Mouse (Mus musculus): ENCODE measurements around the gene Nfkb1.

The Nfkb1 gene

GRCm38 (mm10) chr3:135667084-135667483, 24.3 kb downstream of the Nfkb1 start:
- no peak for DNase-seq (ENCODE audit: low spot score)

GRCm38 (mm10) chr3:135665777-135666259, 25.5 kb downstream of the Nfkb1 start:
- DNase-seq (ENCODE audit: low spot score): no peak

GRCm38 (mm10) chr3:135662139-135662864, 29.0 kb downstream of the Nfkb1 start:
- no peak for DNase-seq (ENCODE audit: low spot score)

- no peak for DNase-seq (ENCODE audit: low spot score)
Measured at GRCm38 (mm10) chr3:135661707-135662106, 29.6 kb downstream of the Nfkb1 start.

DNA sequence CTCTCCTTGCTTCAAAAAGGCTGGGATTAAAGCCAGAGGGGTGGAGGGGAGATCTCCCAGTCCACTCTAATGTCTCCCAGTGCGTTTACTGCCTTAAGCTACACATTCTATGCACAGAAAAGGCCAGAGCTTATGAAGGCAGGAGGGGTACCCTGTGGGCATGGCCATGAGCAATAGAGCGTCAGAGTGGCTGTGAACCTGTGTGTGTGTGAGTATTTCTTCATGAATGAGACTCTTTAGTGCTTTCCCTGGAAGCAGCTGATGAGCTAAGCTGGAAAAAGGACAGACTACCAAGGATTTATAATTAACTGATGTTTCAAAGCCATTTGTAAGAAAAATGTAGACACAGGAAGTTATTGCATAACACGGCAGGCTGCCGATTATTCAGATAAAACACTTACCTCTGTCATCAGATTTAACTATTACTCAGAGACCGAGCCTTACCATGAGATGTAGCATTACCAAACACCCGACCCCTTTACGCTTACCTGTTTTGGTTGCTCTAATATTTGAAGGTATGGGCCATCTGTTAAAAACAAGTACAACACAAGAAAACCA, 32.7 kb downstream of the Nfkb1 start:
- DNase-seq (ENCODE audit: low spot score): no peak

GRCm38 (mm10) chr3:135656156-135656555, 35.2 kb downstream of the Nfkb1 start:
- DNase-seq (ENCODE audit: low spot score): no peak

DNA sequence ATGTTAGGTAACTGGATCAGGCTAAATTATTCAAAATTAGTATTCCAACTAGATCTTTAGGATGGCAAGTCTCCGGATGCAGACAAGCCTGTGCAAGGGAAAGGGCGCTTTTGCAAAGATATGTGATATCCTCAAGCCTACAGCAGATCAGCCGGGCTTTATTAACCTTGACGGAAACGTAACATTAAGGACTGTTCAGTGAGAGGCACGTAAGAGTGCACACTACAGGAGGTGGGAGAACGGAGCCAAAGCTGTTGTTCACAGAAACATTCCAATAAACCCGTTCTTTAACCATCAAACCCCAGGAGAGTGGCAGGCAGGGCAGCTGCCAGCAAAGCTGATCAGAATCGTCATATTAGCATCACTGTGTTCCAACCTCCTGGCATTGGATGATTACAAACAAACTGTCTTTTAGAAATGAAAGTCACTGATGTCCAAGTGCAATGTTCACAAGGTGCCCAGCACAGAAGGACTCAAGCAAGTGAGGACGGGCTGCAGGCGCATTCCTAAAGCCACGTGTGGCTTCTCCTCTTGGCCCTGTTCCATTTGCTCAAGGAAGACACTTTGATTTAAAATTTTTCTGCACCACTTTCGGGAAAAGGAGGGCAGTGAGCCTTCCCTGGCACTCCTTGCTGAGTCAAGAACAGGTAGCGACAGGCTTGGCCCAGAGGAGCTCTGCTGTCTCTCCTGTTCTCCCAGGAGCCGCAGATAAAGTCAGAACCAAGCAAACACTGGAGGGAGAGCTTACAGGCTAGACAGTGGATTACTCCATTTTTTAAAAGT, 40.4 kb downstream of the Nfkb1 start:
- no peak for DNase-seq (ENCODE audit: low spot score)

GRCm38 (mm10) chr3:135649809-135650208, 41.5 kb downstream of the Nfkb1 start:
- DNase-seq (ENCODE audit: low spot score): no peak

DNA sequence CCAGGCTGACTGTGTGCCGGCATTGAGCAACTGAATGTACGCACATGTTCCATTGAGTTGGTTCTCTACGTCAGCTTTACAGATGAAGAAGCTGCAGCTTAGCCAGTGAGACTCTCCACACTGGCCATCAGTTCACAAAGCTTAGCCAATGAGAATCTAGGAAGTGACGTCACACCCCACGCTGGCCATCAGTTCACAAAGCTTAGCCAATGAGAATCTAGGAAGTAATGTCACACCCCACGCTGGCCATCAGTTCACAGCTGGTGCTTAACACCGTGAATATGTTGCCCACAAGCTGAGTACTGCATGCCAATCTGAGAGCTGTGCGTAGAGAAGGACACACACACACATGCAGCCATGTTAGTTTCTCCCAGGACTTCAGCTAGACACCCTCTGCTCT, 42.8 kb downstream of the Nfkb1 start:
- no peak for DNase-seq (ENCODE audit: low spot score)

DNA sequence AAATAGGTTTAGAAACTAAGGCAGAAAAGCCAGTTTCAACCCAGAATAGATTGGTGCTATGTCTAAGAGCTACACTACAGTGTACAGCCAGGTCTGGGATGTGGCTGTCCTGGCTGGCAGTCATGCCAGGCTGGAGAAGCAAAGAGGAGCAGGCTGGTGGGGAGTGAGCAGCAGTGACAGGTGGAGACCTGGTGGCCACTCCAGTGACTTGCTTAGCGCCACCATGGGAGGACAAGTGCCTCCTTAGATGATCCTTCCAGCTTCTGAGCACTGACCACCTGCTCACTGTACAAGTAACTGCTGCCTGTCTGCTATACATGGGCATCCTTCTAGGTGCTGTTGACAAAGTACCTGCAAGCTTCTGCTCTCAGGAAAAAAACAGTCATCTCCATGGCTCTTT, 44.7 kb downstream of the Nfkb1 start:
- DNase-seq (ENCODE audit: low spot score): no peak

GRCm38 (mm10) chr3:135644971-135645370, 46.4 kb downstream of the Nfkb1 start:
- no peak for DNase-seq (ENCODE audit: low spot score)

- no peak for DNase-seq (ENCODE audit: low spot score)
Measured at GRCm38 (mm10) chr3:135641623-135641915, 49.8 kb downstream of the Nfkb1 start.

DNA sequence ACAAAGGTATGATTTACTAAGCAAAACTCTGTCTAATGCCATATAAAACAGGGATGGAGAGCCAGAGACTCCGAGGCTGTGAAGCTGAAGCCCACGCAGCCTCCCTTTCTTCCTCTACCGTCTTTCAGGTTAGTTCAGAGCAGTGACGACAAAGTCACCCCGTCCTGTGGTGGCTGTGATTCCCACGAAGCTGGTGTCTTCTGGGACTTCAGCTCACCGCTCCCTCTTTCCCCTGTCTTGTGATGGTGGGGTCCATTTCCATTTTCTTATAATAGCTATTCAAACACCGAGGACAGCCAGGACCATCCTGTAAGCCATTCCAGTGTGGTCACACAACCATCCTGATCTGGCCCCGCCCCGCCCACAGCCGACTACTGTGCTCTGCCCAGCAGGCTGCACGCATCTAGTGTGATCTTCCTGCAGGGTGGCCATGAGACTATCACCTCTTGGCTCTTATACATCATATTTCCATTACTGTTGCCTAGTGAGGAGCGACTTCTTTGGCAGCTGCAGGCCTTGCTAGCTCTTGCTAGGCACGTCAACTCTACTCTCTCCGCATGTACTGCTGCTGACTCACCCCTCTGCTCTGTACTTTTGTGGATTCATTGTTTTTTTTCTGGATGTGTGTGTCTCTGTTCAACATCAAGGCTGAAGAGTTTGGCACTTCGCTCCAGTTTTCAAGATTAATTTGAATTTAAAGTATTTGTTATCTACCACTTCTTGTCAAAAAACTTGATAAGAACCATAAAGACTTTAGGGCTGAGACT, 50.3 kb downstream of the Nfkb1 start:
- DNase-seq (ENCODE audit: low spot score): no peak

DNA sequence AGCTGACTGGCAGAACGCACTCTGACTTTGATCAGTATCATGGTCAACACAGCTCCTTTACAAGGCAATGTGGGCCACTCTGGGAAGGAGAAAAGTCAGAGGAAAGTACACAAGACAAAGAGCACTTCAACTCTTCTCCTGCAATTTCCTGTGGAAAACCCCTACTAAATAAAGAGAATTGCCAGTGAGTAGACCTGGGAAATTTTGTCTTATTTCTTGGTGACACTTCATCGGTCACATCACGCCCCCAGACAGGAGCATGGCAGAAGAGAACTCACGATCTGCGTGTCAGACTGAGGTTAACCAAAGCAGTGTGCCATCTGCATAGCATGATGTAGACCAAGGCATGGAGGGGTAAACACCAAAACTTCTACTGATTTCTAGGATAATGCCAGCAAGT, 51.1 kb downstream of the Nfkb1 start:
- no peak for DNase-seq (ENCODE audit: low spot score)

DNA sequence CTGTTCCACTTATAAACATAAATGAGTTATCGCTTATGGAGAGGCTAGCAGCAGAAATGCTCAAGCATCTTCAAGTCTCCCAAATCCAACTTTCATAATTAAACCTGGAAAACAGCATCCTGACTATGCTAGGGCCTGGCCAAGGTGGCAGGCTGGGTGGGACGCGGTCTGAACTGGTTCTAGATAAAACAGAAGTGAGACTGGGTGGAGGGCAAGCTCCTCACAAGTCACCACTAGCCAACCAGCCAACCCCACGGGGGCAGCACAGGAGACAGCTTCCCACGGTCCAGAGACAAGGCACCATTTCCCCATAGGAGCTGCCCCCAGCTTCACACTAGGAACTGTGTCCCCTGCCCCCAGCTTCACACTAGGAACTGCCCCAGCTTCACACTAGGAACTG, 53.8 kb downstream of the Nfkb1 start:
- no peak for DNase-seq (ENCODE audit: low spot score)

DNA sequence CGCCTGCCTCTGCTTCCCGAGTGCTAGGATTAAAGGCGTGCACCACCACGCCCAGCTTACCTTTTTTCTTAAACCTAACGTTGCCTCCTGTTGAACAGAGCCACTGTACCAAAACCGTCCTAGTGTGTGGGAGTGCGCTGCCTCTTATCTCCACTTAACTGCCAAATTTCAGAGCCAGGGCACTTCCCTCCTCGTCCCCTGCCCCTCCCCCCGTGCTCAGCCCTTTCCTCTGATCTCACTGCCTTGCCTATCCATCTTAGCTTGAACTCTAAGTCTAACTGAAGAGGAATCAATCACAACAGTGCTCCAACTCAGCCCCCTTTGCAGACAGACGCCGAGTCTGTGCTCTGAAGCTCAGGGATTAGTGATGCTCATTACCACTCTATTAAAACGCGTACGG, 54.9 kb downstream of the Nfkb1 start:
- DNase-seq (ENCODE audit: low spot score): no peak

DNA sequence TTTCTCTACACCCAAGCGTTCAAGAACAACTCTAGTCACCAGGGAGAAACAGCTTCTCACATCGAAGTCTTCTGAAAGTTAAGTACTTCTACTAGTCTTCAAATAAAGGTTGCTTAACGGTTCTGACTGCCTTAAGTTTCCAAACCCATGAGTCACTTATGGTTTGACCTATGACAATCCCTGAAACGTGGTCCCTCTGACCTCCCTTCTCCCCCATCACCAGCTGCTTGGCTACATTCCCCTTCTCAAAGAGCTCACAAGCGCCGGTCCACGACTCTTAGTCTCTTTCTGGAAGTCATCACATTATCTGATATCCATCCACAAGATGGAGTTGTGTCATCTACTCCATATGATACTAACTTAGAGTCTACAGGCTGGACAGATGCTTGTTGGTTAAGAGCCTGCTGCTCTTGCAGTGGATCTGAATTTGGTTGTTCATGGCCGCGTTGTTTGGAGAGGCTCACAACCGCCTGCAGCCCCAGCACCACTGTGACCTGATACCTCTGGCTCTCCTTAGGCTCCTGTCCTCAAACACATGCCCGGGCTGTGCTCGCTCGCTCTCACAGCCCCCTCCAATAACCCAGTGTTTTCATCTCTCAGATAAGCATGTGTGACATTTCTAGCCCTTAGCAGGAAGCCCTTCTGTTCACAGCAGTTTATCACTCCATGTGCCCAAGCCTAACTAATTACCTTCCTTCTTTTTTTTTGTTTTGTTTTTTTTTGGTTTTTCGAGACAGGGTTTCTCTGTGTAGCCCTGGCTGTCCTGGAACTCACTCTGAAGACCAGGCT, 55.5 kb downstream of the Nfkb1 start:
- DNase-seq (ENCODE audit: low spot score): no peak

- DNase-seq (ENCODE audit: low spot score): no peak
Measured at GRCm38 (mm10) chr3:135635030-135635429, 56.3 kb downstream of the Nfkb1 start.

DNA sequence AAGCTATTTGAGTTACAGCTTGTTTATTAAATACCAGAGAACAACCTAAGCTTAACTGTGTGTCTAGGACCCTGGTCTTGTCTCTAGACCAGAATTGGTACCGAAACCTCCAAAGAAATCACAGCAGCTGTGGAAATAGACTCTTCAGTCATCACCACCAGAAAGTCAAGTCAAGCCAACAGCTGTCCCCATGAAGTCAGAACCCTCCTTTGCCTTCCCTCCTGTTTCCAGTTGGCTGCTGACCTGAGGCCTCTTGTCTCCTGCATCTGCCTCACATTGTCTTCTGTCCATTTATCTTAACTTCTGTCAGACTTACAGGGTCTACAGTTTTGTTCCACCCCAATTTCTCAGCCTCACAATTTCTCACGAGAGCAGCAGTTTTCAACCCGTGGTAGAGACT, 57.1 kb downstream of the Nfkb1 start:
- no peak for DNase-seq (ENCODE audit: low spot score)

DNA sequence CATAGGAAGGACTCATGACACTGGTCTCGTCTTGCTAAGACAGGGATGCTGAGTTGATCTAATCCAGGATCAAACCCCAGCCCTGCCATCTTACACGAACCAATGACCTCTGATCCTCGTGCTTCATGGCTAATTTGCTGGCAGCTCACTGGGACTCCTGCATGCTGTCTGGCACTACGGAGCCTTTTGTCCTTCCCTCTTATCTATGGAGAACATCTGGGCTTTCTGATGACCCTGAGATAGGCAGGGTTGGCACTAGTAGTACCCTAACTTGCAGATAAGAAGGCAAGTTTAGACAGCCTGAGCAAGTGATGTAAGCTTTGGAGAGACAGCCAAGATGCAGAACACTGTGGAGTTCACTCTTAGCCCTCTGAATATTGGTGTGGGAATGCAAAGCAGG, 59.5 kb downstream of the Nfkb1 start:
- DNase-seq (ENCODE audit: low spot score): no peak

GRCm38 (mm10) chr3:135631096-135631457, 60.3 kb downstream of the Nfkb1 start:
- no peak for DNase-seq (ENCODE audit: low spot score)

Measured in lung, postnatal 25 days (tissue).